Mouse (Mus musculus) liver, embryonic 14.5 days (tissue): ENCODE results near the gene Ddx51.

Source experiments
- CTCF ChIP-seq: IDR thresholded peaks from 2 replicates; pipeline ENCODE4 v1.5.1; 2016; ENCODE audit warnings: antibody characterized with exemption, low read depth, control low read depth
- EP300 ChIP-seq: IDR thresholded peaks from 2 replicates; pipeline ENCODE4 v1.6.1; 2016; ENCODE audit warnings: antibody characterized with exemption, low read depth

DNA sequence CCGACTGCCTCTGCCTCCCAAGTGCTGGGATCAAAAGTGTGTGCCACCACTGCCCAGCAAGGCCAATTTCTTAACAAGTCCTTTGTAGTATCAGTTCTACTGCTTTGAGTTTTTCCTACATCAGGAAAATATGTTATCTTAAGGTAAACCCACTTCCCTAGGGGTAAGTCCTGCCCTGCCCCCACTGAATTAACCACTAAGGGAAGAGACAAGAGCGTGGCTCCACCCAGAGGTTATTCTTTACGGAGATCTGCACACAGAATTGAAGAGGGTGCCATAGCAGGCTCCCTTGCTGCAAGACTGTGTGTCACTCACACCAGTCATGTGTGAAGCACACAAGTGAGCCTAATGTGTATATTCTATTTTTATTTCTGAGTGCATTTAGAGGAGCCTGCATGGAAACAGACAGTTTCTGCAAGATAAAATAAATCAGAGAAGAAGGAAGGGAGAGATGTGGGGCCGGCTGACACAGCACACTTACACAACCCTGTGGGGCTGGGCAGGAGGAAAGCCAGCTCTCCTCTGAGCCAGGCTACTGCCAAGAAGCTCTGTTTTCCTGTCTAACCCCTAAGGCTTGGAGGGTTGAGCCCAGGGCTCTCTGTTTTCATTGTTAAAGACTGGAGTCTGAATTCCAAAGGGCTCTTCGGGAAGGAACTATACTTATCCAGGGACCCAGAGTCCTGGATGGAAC, 47.6 kb upstream of the Ddx51 start:
- TF ChIP-seq EP300 (no peak), CTCF (no peak)
